Mouse (Mus musculus): ENCODE data around the gene Taok3.
A peak's percentile ranks its signal among the peaks of the same experiment; 100 is the strongest.

The Taok3 gene

GRCm38 (mm10) chr5:117147187-117148095, 27.5 kb downstream of the Taok3 start:
- DNase-seq: no peak

DNA sequence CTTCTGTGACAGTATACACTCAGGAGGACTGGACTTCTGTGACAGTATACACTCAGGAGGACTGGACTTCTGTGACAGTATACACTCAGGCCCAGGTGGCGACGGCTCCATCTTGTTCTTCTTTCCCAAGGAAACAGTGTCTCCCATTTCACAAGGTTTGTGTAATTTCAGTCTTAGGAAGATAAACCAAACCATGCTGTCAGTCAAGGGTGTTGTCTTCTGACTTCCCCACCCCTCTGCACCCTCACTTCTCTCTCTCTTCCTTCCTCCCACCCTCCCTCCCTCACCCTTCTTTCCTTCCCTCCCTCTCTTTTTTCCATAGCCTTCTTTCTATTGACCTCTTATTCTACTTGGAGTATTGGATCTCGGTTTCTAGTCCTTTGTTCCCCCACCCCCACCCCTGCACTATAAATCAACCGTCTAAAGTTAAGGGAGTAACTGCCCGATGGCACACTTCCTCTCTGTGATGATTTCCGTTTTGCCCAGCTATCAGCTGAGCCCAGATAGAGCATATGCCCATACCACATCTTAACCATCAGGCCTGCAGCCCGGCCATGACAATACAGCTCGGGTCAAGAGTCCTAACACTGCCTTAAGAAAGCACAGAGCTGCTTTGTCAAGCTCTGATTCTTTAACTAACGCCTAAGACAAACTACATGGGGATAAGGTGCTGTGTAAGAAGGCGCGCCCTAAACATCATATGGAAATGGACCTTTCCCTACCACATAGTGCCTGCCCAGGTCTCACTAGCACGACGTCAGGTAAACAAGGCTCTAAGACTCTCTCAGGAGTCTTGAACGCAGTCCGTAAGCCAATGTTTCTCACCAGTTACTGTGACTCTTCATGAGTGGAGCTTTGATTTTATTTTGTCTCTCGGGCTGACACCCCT, 29.4 kb downstream of the Taok3 start:
- DNase-seq: no peak

- no peak for DNase-seq
These were observed 30.1 kb downstream of the Taok3 start for GRCm38 (mm10) chr5:117150068-117150467.

DNA sequence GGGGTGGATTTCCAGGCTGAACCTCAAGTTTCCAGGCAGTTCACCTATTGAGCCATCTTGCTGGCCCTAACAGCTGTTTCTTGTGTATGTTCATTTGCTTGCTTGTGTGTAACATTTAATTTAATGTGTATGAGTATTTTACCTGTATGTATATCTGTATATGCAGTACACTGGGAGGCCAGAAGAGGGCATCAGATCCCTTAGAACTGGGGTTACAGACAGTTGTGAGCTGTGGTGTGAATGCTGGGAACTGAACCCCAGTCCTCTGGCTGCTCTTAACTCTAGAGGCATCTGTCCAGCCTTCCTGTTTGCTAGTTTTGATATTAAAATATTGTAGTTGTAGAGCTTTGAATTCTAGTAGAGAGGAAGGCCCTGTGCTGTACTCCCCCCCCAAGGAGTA, 33.0 kb downstream of the Taok3 start:
- DNase-seq: no peak

DNA sequence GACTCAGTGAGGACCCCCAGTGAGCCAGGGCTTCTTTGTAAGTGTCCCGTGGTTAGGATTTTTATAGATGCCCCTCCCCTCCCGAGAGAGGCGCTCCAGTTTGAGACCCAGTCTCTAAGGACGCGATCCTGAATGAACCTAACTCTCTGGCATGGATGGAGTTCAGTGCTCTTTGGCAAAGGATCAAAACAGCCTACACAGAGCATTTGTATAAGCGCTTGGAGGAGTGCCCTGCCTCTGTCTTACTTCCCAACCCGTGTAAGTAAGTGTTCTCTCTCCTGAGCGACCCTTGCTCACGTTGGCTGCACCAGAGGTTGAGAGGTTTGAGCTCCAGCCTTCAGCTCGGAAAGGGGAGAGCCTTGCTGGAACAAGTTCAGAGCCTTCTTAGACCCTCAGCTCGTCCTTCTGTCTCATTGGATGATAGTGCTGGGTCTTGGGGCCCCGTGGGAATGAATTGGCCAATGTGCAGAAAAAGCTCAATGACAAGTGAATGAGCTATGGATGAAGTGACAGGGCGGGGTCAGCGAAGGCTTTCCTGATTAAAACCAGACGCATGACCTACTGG, 33.7 kb downstream of the Taok3 start:
- peak; percentile 45 for DNase-seq

GRCm38 (mm10) chr5:117158335-117159018, 38.5 kb downstream of the Taok3 start:
- DNase-seq: peak; percentile 53

DNA sequence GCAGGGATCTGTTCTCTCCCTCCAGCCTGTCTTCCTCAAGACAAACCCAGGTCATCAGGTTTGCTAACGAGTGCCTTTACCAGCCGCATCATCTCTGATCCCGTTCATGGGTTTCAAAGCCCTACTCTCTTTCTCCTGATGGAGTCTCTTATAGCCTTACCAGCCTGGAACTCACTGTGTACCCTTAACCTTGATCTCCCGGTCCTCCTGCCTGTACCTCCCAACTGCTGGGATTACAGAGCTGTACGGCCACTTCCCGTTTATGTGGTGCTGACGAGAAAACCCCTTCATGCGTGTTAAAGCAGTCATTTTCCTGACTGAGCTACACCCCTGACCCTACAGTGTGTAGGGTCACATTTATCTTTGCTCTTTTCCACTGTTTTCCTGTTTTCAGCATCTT, 39.4 kb downstream of the Taok3 start:
- DNase-seq: no peak

DNA sequence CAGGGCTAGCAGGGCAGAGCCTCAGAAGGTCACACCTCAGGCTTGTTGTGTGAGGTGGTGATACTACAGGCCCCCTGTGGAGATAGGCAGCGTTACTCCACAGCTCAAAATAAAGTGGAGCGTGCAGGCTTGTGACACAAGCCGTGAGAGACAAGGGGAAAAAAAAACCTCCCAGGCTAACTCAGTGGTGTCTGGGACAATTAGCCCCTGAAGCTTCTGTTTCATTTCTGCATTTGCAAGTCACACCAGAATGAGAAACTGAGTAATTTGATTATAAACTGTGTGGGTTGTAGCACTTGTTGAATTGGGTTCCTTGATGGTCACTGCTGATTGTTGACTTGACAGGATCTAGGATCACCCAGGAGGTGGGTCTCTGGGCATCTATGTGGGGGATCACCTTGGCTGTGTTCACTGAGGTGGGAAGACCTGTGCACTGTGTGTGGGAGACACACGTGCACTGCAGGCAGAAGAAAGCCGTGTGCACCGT, 39.9 kb downstream of the Taok3 start:
- DNase-seq: no peak

- no peak for DNase-seq
These were observed 40.6 kb downstream of the Taok3 start for GRCm38 (mm10) chr5:117160499-117160898.

DNA sequence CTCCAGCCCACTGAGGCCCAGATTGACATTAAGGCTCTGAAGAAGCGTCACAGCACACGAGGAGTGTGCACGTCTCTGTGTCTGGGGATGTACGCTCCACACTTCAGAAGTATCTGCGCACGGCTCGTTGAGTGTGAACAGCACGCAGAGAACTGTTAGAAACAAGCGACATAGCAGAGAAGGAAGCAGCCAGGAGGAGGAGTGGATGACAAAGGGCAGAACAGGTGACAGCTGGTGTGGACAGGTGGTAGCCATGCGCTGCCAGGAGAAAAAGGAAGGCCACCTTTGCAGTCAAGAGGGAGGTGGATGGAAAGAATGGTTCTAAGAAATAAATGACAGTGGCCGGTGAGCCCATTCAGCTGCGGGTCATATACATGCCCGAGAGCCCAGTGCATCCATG, 43.9 kb downstream of the Taok3 start:
- DNase-seq: no peak

GRCm38 (mm10) chr5:117164516-117164915, 44.6 kb downstream of the Taok3 start:
- no peak for DNase-seq

- no peak for DNase-seq
These were observed 45.0 kb downstream of the Taok3 start for GRCm38 (mm10) chr5:117164923-117165322.

DNA sequence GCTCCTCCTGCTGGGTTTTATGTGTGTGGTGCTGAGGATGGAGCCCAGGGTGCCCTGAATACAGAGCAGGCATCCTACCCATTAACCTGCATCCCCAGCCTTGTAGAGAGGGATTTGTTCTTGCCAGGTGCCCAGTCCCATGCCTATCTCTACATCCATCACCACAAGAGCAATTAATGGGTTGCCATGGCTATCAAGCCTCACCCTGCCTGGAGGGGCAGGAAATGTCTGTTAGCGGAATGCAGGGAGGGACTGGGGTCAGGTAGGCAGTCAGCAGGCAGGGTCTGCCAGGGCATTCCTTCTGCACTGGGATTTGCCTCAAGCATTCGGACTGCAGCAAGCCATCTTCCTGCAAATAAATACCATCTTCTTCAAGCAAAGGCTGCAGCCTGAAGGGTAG, 46.0 kb downstream of the Taok3 start:
- DNase-seq: no peak

- DNase-seq: no peak
These were observed 47.0 kb downstream of the Taok3 start for GRCm38 (mm10) chr5:117166811-117167365.

GRCm38 (mm10) chr5:117168351-117169100, 48.6 kb downstream of the Taok3 start:
- DNase-seq: no peak

DNA sequence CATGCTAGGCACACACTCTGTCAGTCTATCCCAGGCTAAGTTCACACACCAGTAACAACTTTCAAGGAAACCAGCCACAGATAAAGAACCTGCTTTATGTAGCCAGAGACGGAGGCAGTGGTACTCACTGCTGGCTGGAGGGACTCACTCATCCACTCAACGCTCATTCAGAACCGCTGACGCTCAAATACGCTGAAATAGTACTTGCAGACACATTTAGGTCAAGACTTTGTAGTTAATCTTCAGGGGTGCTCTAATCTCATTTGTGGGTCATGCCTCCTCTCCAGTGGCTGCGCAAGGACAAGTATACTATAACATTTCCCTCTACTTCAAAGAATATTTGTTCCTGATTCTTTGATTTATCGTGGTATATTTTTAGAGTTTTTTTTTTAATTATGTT, 54.1 kb downstream of the Taok3 start:
- DNase-seq: no peak

GRCm38 (mm10) chr5:117175896-117176295, 56.0 kb downstream of the Taok3 start:
- no peak for DNase-seq

DNA sequence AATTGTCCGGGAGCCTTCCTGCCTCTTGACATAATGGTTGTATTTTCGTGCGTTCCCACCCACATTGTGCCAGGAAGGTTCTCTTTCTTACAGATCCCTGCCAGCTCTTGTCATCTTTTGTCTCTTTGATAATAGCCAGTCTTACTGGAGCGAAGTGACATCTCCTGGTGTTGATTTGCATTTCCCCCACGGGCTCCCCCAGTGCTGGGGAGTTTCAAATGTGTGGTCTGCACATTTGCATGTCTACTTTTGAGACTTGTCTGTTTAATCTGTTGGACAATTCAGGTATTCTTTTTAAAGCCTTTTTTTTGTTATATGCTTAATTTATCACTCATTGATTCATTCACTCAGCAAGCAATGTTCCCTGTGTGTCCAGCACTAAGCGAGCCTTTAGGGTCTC, 58.1 kb downstream of the Taok3 start:
- no peak for DNase-seq

GRCm38 (mm10) chr5:117178486-117178885, 58.6 kb downstream of the Taok3 start:
- DNase-seq: no peak

- peak; percentile 23 for DNase-seq
These were observed 62.0 kb downstream of the Taok3 start for GRCm38 (mm10) chr5:117181921-117182320.

GRCm38 (mm10) chr5:117182411-117182810, 62.5 kb downstream of the Taok3 start:
- no peak for DNase-seq

DNA sequence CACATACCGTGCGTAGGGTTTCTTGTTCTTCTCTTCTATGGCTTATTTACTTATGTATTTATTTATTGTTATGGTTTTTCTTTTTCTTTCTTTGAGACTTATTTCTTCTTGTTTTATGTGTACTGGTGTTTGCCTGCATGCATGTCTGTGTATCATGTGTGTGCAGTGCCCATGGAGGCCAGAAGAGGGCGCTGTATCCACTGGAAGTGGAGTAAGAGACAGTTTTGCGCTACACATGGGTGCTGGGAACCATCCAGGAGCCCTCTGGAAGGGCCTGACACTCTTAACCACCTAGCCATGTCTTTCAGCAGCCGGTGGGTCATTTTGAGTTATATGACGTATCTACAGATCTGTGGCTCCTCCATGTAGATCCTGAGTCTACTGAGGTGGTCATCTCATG, 64.9 kb downstream of the Taok3 start:
- DNase-seq: no peak

Data from kidney, adult 11 months (tissue).